Mouse (Mus musculus) cerebellum, adult 11 months (tissue): ENCODE measurements around the gene Dusp14.
A peak's percentile ranks its signal among the peaks of the same experiment; 100 is the strongest.

ENCODE experiments used
- DNase-seq: peaks from one replicate; pipeline ENCODE4 v3.0.0; 2022

Gene Dusp14

GRCm38 (mm10) chr11:84069034-84069370 lies at the start of gene Dusp14:
TSS of gene Dusp14 (minus strand) at chr11:84069261.
- no peak for DNase-seq

- DNase-seq = no peak
These were observed 48.4 kb upstream of the Dusp14 start for GRCm38 (mm10) chr11:84117431-84117830.

DNA sequence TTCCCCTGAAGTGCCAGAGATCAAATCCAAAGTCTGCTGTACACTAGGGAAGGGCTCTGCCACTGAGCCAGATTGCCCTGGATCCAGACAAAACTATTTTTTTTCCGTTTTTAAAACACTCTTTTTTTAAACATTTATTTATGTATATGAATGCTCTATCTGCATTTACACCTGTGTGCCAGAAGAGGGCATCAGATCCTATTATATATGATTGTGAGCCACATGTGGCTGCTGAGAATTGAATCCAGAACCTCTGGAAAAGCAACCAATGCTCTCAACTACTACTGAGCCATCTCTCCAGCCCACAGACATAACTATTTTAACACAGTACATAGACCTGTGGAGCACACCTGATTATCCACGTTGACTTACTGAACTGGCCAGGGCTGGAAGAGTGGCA lies 47.2 kb upstream of the Dusp14 start:
- DNase-seq = no peak

DNA sequence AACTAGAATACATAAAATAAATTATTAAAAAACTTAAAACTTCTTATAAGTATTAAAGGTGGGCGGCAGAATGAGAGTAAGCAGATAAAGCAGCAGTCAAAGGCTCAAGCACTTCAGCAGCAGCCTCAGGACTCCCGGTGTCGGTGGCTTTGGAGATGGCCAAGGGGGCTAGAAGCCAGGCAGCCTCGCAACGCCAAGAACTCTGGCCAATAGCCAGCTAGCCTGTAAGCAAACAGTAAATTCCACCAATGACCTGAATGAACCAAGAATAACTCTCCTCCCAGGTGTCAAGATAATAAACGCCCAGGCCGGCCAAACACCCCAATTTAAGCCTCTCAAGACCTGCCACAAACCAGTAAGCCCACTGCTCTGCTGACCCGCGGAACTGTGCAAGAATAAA lies 46.6 kb upstream of the Dusp14 start:
- peak; percentile 6 for DNase-seq

GRCm38 (mm10) chr11:84113623-84114022 lies 44.6 kb upstream of the Dusp14 start:
- no peak for DNase-seq

GRCm38 (mm10) chr11:84107137-84107536 lies 38.1 kb upstream of the Dusp14 start:
- DNase-seq = no peak

GRCm38 (mm10) chr11:84104036-84104435 lies 35.0 kb upstream of the Dusp14 start:
- no peak for DNase-seq

GRCm38 (mm10) chr11:84101182-84101581 lies 32.1 kb upstream of the Dusp14 start:
- no peak for DNase-seq

- no peak for DNase-seq
These were observed 28.4 kb upstream of the Dusp14 start for GRCm38 (mm10) chr11:84097251-84097998.

DNA sequence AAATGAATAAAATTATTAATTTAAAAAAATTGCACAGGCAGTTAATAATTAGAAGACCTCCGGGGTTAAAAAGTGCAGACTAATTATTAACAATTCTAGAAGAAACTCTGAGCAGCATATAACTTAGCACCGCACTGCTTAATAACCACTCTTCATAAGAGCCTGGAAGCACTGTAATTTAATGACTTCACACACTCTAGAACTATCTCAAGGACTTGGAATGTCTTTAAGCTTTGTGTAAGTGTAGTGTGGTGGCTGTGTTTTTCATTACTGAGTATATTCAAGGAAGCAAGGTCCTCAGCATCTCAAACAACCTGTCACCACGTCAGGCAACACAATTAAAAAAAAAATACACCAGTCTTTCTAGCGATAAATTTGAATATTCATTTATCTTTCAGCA lies 26.0 kb upstream of the Dusp14 start:
- DNase-seq = no peak

GRCm38 (mm10) chr11:84090572-84090971 lies 21.5 kb upstream of the Dusp14 start:
- DNase-seq = no peak

GRCm38 (mm10) chr11:84081901-84082300 lies 12.8 kb upstream of the Dusp14 start:
- no peak for DNase-seq

DNA sequence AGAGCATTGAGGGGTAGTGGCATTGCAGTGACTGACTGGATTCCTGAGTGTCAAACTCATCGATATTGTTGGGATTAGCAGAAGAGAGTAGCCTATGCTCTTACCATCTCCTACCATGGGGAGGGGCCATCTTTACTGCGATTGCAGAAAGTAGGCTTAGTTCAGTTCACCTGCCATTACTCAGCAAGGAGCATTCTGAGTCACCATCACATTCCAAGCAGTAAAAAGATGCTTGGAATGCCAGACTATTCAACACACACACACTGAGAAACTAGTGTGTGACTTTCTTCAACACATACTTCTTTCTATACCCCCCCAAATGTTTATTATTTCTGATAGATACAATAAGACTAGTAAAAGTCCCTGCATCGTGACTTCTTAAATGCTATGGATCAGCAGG lies 11.3 kb upstream of the Dusp14 start:
- DNase-seq = no peak

GRCm38 (mm10) chr11:84079887-84080286 lies 10.8 kb upstream of the Dusp14 start:
- DNase-seq = no peak

DNA sequence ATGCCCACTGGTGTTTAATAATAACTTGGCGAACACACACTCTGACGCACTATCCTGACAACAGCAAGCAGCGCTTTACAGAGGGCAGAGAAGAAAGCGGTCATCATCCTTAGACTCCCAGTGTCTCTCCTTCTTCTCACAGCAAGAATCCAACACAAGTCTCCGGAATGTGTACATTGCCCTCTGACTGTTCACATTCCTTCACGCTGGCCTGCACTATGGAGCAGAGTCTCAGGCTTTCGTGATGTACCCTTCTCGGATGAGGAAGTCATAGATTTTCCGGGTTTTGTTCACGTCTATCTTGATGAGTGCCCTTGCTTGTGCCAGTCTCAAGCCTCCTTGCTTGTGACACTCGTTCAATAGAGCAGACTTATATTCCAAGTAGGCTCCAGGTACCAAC lies 10.3 kb upstream of the Dusp14 start:
- no peak for DNase-seq

- no peak for DNase-seq
These were observed 9.5 kb upstream of the Dusp14 start for GRCm38 (mm10) chr11:84078601-84079000.

DNA sequence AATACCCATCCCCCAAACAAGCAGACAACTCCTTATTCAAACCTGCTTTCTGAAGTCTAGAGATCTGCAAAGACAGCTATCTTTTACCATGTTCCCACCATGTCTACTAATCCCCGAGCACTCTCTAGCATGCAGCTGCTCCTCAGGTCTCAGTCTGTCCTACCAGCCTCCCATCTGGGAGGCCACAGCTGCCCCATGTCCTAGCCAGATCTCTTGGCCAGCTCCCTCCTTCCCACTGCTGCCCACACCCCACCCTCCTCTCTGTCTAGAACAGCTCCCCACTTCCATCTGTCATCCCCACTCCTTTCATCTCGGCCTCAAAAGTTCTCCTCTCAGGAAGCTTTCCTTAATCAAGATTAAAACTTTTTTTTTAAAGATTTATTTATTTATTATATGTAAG lies 7.9 kb upstream of the Dusp14 start:
- no peak for DNase-seq

DNA sequence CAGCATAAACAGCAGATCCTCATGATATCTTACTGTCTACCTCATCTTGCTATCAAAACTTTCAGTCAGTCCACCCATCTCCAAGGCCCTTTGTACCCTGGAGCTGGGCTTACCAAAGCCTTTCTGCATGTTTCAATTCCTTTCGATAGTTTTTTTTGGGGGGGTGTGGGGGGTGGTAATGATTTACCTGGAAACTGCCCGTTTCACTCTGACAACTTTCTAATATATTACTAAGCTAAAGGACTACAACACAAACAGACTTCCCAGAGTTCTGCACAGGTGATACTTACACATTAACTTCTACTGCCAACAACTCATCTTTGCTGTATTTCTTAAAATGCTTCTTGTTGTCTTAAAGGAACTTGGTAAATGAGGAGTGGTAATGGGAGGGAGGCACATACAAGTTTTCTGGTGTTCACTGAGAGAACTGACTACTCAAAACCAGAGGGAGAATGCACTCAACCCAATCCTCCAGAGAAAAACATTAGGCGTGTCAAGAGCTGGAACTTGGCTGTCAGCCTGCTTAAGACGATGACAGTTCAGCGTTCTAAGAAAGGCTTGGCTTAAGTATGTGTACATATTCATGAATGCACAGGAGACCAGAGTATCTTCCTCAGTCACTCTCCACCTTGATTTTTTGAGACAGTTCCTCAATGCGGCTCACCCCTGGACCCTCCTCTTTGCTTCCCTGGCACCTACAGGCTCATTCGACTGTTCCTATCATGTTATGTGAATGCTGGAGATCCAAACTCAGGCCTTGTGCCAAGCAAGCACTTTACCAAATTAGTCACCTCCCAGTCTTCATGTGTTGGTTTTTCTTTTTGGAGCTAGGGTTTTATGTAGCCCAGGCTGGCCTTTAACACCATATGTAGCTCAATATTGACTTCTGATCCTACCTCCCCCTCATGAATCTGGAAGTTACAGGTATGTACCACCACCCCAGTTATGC lies 5.0 kb upstream of the Dusp14 start:
- no peak for DNase-seq

- DNase-seq = no peak
These were observed 4.0 kb upstream of the Dusp14 start for GRCm38 (mm10) chr11:84072904-84073651.

GRCm38 (mm10) chr11:84068191-84069033 lies 649 bp downstream of the Dusp14 start:
- DNase-seq = peak; percentile 75

DNA sequence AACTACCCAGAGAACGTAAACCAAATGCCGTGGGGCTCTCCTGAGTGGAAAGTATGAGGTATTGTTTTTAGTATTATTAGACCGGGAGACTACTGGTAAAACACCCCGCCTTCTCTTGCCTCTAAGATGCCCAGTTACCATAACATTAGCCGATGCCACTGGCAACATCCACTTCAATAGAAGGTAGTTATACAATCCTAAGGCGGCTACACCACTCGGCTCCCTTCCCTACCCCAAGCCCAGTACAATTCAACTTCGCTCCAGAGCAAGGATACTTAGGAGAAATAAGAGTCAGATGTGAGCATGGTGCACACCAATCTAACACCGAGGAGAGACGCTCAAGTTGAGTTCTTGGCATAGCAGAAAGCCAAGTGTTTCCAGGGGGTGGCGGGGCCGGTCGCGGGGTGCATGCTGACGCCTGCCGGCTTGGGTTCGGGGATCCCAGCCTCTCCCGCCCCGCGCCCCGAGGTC lies 1.3 kb downstream of the Dusp14 start:
- no peak for DNase-seq

DNA sequence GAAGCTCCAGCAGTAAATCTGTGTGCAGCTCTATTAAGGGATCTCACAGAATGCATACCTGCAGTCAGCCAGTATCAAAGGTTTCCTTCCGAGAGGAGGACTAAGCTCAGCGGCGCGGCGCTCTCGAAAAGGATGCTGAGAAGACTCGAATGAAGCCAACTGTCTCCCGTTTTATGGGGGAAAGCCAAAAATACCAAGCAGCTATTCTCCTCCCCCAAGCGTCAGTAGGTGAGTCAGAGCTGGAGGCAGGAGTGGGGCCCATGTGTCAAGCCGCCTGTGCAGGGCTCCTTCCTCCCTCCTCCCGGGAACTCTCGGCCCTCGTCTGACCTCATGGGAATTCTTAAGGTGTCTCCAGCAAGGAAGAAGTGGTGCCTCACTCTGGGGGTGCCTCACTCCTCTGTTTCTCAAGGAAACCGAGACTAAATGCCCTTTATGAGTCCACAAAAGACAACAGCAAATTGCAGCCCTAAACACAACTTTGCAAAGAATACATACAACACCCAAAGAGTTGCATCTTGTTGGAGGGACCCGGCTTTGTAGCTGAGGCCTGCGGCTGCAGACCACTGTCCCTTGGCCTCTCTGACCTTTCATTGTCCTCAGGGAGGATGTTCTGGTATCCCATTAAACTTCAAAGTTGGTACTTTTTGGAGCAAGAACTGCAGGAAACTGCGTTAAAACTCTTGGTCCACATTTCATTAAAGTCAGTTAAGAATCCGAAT lies 2.0 kb downstream of the Dusp14 start:
- DNase-seq = peak; percentile 75
